Mouse (Mus musculus): ENCODE measurements around the gene Gm8890.
"Not testable (repeated sequence)": the region's sequence is repeated elsewhere in the genome, so short reads cannot be mapped to it uniquely, and the experiment has no call there.

- TF ChIP-seq POLR2A (IDR thresholded peaks at IDR 0.05; ENCODE audit: borderline replicate concordance, low read depth, low read length); CTCF (IDR thresholded peaks at IDR 0.05; ENCODE audit: low read depth, low read length): not testable (repeated sequence)
These were observed 388 bp downstream of the Gm8890 start for GRCm38 (mm10) chr5:11256221-11256620.
